Mouse (Mus musculus) E14TG2a.4 (cell line): ENCODE data around the gene Elovl7.

Experiments used
- CTCF ChIP-seq: conservative IDR thresholded peaks from 2 replicates; pipeline ENCODE4 v1.5.1; 2014; ENCODE audit warnings: low read length
- NANOG ChIP-seq: IDR thresholded peaks from 2 replicates; pipeline ENCODE4 v1.6.1; 2014; ENCODE audit warnings: borderline replicate concordance, low read length, mixed read lengths
- POU5F1 ChIP-seq: IDR thresholded peaks from 2 replicates; pipeline ENCODE4 v1.6.1; 2014; ENCODE audit warnings: low read length, borderline replicate concordance

DNA sequence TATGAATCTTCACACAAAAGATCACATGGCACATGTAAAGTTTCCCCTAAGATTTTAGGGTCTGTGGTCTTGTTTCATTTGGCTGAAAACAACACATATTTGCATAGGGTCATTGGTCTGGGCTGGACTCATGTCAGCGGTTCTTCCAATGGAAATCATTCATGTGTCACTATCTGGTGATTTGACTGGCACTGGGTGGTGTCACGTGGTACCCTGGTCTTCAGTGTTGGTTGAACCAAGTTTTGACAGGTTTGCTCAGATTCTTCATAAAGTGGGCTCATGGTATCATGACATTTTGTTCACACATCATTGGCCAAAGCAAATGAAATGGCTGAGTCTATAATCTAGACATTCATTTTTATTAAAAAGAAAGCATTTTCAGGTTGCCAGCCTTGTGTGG is 103.2 kb downstream of the Elovl7 start:
- TF ChIP-seq CTCF (no peak), NANOG (no peak), POU5F1 (no peak)
